Mouse (Mus musculus): Measurements from ENCODE around the gene Ddx50.

- no peak for TF ChIP-seq CTCF (IDR thresholded peaks at IDR 0.05 in 2 of 3, conservative IDR thresholded peaks at IDR 0.05 in 1 of 3; ENCODE audit: control insufficient read depth in 1 of 3, insufficient read depth in 1 of 3, low read depth in 2 of 3, low read length in 3 of 3, poor library complexity in 1 of 3, severe bottlenecking in 1 of 3)
- TF ChIP-seq POLR2A (IDR thresholded peaks at IDR 0.05; ENCODE audit: control insufficient read depth in 1 of 2, insufficient read depth in 1 of 2, low read depth in 1 of 2, low read length in 2 of 2, poor library complexity in 1 of 2) = no peak
- no peak for TF ChIP-seq EP300 (IDR thresholded peaks at IDR 0.05; ENCODE audit: low read depth in 1 of 2, low read length in 2 of 2)
- TF ChIP-seq TCF12 (IDR thresholded peaks at IDR 0.05; ENCODE audit: low read depth, low read length) = no peak
Observed at GRCm38 (mm10) chr10:62676196-62676595, 25.2 kb upstream of the Ddx50 start.
